Mouse (Mus musculus) small intestine, adult 10 weeks (tissue): ENCODE results near the gene Zc4h2. TPM values are rescaled to one million over a fixed set of nuclear protein-coding genes. Genes with fewer than 3 reads are reported as not detected.

Experiments
- polyA plus RNA-seq: library from polyadenylated mRNA; stranded (reverse); fragments of 350-450 nt; fragmentation: Illumina TruSeq; extraction: RNeasy Lipid Tissue Mini Kit (QIAGEN cat#74804); gene quantifications from one replicate; pipeline ENCODE4 v1.2.3, GENCODE M21; 2014; ENCODE audit warnings: low replicate concordance

Zc4h2 gene
- 5.0 TPM for polyA plus RNA-seq

GRCm38 (mm10) chrX:95657804-95658599 is at the start of gene Zc4h2:
TSS of gene Zc4h2 (minus strand) at chrX:95658509.

Other genes starting within 250 kb of the Zc4h2 start
- gene Amer1, start 213.6 kb downstream of the Zc4h2 start, polyA plus RNA-seq, result 4.1 TPM
- gene Asb12, start 100.5 kb downstream of the Zc4h2 start, polyA plus RNA-seq, result not detected
- not detected for gene Pfn5, start 100.4 kb downstream of the Zc4h2 start, polyA plus RNA-seq
- gene Zc3h12b, start 53.2 kb upstream of the Zc4h2 start, polyA plus RNA-seq, result 1.0 TPM